Mouse (Mus musculus): ENCODE data around the gene Kank4. TPM values are rescaled to one million over a fixed set of nuclear protein-coding genes. Genes with fewer than 3 reads are reported as not detected.

The Kank4 gene
- polyA plus RNA-seq, 1 experiment from 2014 or later: 0.52 TPM

DNA sequence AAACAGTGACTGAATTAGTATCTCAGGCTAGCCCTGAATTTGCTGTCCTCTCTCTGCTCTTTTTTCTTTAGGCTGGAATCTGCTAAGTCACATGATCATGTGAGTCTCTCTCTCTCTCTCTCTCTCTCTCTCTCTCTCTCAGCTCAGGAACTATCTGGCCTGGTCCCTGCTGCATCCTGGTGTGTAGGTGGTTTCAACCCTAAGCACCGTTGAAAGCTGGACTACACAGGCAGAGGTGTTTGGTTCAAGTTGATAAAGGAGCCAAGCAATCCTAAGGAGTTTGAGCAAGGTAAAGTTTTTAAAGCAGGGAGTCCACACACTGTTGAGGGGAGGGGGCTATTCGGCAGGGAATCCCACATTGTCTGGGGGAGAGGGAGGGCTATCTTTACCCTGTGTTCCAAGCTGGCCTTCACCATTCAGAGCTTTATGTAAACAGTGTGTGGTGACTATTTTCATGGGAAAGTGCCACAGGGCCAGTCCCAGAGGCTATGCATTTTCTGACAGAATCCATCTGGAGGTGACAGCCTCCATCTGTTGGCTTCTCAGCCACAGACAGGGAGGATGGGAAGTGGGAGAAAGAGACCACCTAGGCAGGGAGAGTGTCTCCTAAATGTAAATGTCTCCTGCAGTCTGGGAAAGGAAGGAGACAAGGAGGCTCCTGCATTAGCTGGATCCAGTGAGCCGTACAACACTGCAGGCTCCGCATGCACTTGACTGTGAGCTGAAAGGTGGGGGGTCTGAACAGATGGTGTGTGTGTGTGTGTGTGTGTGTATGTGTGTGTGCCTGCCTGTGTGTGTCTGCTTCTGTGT, 59.1 kb downstream of the Kank4 start:
- Histone ChIP-seq H3K27ac (peak overlapping the region; percentile 66; the same call in 1 of the 2 replicates), H3K4me3 (no peak overlapping the region), H3K9ac (no peak overlapping the region), H3K9me3 (no peaks in the 10 kb centered on the region), H3K27me3 (no peaks in the 10 kb centered on the region), H3K4me1 (replicated peaks) (peaks cover 29% of the 10 kb centered on the region), H3K36me3 (no peaks in the 10 kb centered on the region), H3K4me2 (no peak overlapping the region)
- 39% methylated on average over 4 of the region's 4 CpGs for WGBS
- ATAC-seq (ENCODE audit: low FRiP score): peak; percentile 67

DNA sequence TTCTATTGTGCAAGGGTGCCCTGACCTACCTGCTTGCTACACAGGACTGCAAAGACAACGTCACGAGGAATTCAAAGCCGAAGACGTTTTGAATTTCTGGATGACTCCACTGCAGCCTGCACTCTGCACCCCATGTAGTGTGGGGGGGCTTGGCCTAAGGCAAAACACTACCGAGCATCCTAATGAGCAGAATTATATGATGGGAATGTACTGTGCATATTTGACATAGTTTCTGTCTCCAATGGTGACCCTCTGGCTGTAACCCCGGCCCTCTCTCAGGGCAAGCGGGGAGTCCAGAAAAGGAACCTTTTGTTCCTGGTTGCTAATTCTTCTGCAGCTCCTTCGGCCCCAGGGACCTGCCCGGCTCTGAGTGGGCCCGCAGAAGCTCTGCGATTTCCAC, 61.2 kb downstream of the Kank4 start:
- no peak overlapping the region for H3K4me2 ChIP-seq
- no peaks in the 10 kb centered on the region for H3K36me3 ChIP-seq
- peaks cover 22% of the 10 kb centered on the region for H3K4me1 ChIP-seq (replicated peaks)
- ATAC-seq (ENCODE audit: low FRiP score): no peak
- H3K4me3 ChIP-seq: no peak overlapping the region
- H3K9ac ChIP-seq: peak overlapping the region; percentile 39; the same call in 1 of the 2 replicates
- H3K9me3 ChIP-seq: no peaks in the 10 kb centered on the region
- H3K27me3 ChIP-seq: no peaks in the 10 kb centered on the region
- H3K27ac ChIP-seq: no peak overlapping the region
- 22% methylated on average over 11 of the region's 11 CpGs for WGBS

- H3K4me3 ChIP-seq: no peak overlapping the region
- no peaks in the 10 kb centered on the region for H3K27me3 ChIP-seq
- H3K36me3 ChIP-seq: no peaks in the 10 kb centered on the region
- H3K4me1 ChIP-seq (replicated peaks): peaks cover 21% of the 10 kb centered on the region
- no peaks in the 10 kb centered on the region for H3K9me3 ChIP-seq
- no peak overlapping the region for H3K27ac ChIP-seq
- H3K4me2 ChIP-seq: no peak overlapping the region
- H3K9ac ChIP-seq: no peak overlapping the region
- no peak for ATAC-seq (ENCODE audit: low FRiP score)
- 73% methylated on average over 4 of the region's 4 CpGs for WGBS
These were observed 62.9 kb downstream of the Kank4 start for GRCm38 (mm10) chr4:98754456-98754855.

- no peak overlapping the region for H3K9ac ChIP-seq
- no peaks in the 10 kb centered on the region for H3K9me3 ChIP-seq
- no peaks in the 10 kb centered on the region for H3K27me3 ChIP-seq
- 29% methylated on average over 7 of the region's 7 CpGs for WGBS
- H3K27ac ChIP-seq: no peak overlapping the region
- no peaks in the 10 kb centered on the region for H3K36me3 ChIP-seq
- no peaks in the 10 kb centered on the region for H3K4me1 ChIP-seq (replicated peaks)
- no peak overlapping the region for H3K4me2 ChIP-seq
- no peak overlapping the region for H3K4me3 ChIP-seq
- no peak for ATAC-seq (ENCODE audit: low FRiP score)
These were observed 73.5 kb downstream of the Kank4 start for GRCm38 (mm10) chr4:98743906-98744210.

- Histone ChIP-seq H3K4me3 (no peak overlapping the region), H3K9ac (no peak overlapping the region), H3K36me3 (no peaks in the 10 kb centered on the region), H3K9me3 (no peaks in the 10 kb centered on the region), H3K27me3 (no peaks in the 10 kb centered on the region), H3K4me2 (no peak overlapping the region), H3K4me1 (replicated peaks) (no peaks in the 10 kb centered on the region), H3K27ac (no peak overlapping the region)
- ATAC-seq (ENCODE audit: low FRiP score): no peak
- WGBS: 70% methylated on average over 3 of the region's 3 CpGs
These were observed 74.0 kb downstream of the Kank4 start for GRCm38 (mm10) chr4:98743209-98743905.

GRCm38 (mm10) chr4:98739753-98740152, 77.6 kb downstream of the Kank4 start:
- Histone ChIP-seq H3K36me3 (no peaks in the 10 kb centered on the region), H3K9me3 (no peaks in the 10 kb centered on the region), H3K27me3 (no peaks in the 10 kb centered on the region), H3K4me3 (no peak overlapping the region), H3K4me2 (no peak overlapping the region), H3K27ac (no peak overlapping the region), H3K9ac (no peak overlapping the region), H3K4me1 (replicated peaks) (no peaks in the 10 kb centered on the region)
- WGBS: 38% methylated on average over 2 of the region's 2 CpGs
- ATAC-seq (ENCODE audit: low FRiP score): no peak; the same call in 1 of the 2 replicates

- Histone ChIP-seq H3K9ac (no peak overlapping the region), H3K27ac (no peak overlapping the region), H3K4me3 (no peak overlapping the region), H3K4me2 (no peak overlapping the region), H3K27me3 (peaks cover 6% of the 10 kb centered on the region), H3K36me3 (no peaks in the 10 kb centered on the region), H3K9me3 (no peaks in the 10 kb centered on the region), H3K4me1 (replicated peaks) (no peaks in the 10 kb centered on the region)
- ATAC-seq (ENCODE audit: low FRiP score): no peak
- 95% methylated on average over 16 of the region's 16 CpGs for WGBS
These were observed 83.7 kb downstream of the Kank4 start for GRCm38 (mm10) chr4:98733660-98734059.

DNA sequence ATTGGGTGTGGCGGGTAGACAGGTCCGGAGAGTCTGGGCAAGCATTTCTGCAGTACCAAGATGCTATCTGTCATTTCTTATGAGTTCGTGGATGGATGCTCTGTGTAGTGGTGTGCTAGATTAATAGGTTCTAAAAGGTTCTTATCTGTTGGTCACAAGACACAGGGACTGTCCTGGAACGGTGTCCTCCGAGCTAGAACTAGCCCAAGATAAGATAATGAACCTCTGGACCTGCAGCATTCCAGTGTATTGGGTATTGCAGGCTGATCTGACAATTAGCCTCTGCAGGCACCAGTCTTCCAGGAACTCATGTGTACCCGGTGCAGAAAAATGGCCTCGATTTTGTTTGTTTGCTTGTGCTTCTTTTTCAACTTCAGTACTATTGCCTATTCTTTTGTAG, 88.6 kb downstream of the Kank4 start:
- ATAC-seq (ENCODE audit: low FRiP score): no peak
- Histone ChIP-seq H3K9ac (no peak overlapping the region), H3K4me1 (replicated peaks) (peaks cover 20% of the 10 kb centered on the region), H3K27me3 (peaks cover 44% of the 10 kb centered on the region), H3K36me3 (no peaks in the 10 kb centered on the region), H3K4me2 (no peak overlapping the region), H3K27ac (no peak overlapping the region), H3K4me3 (no peak overlapping the region), H3K9me3 (no peaks in the 10 kb centered on the region)
- WGBS: 56% methylated on average over 7 of the region's 7 CpGs

GRCm38 (mm10) chr4:98727959-98728347, 89.4 kb downstream of the Kank4 start:
- WGBS: 1% methylated on average over 10 of the region's 10 CpGs
- Histone ChIP-seq H3K4me2 (peak overlapping the region; percentile 59), H3K27me3 (peaks cover 44% of the 10 kb centered on the region), H3K9me3 (no peaks in the 10 kb centered on the region), H3K36me3 (no peaks in the 10 kb centered on the region), H3K9ac (no peak overlapping the region), H3K4me1 (replicated peaks) (peaks cover 20% of the 10 kb centered on the region), H3K4me3 (peak overlapping the region; percentile 37; the same call in 1 of the 2 replicates), H3K27ac (no peak overlapping the region)
- ATAC-seq (ENCODE audit: low FRiP score): no peak

GRCm38 (mm10) chr4:98727295-98727958, 89.9 kb downstream of the Kank4 start:
- WGBS: 2% methylated on average over 21 of the region's 21 CpGs
- ATAC-seq (ENCODE audit: low FRiP score): no peak
- Histone ChIP-seq H3K27ac (no peak overlapping the region), H3K9me3 (no peaks in the 10 kb centered on the region), H3K9ac (peak overlapping the region; percentile 49; the same call in 1 of the 2 replicates), H3K36me3 (no peaks in the 10 kb centered on the region), H3K27me3 (peaks cover 44% of the 10 kb centered on the region), H3K4me1 (replicated peaks) (peaks cover 20% of the 10 kb centered on the region), H3K4me3 (peak overlapping the region; percentile 37), H3K4me2 (peak overlapping the region; percentile 59)

DNA sequence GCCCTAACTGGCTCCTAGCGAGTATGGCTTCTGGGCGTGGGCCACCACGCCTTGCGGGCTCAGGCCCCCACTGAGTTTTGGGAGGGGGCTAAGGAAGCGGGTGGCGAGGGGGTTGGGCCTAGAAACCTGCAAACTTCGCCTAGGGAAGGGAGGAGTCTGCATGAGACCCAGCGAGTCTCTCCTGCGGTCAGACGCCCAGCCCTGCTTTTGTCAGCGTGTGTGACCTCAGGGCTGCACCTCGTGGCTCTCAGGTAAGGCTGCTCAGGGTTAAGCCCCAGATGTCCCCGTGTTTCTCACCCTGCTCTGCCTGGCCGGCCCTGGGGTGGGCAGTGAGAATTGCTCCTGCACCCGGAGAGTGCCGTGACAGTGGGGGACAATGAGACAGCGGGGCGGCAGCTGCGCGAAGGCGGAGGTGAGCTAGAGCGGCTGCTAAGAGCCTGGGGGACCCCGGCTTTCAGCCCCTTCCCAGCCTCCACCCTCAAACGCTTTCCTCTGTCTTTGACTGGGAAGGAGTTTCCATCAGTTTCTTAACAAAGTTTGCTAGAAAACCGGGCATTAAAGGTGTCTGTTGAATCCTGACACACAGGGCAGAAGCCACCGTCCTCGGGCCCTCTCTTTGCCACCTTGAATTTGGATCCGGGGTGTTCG, 90.6 kb downstream of the Kank4 start, which contains the start of gene L1td1:
TSS of gene L1td1 (plus strand) at position 145 of the 648 bp plus-strand sequence.
- Histone ChIP-seq H3K9me3 (no peaks in the 10 kb centered on the region), H3K9ac (peak within 1 kb of the TSS; percentile 49), H3K4me1 (replicated peaks) (peaks cover 20% of the 10 kb centered on the region), H3K4me3 (peak within 1 kb of the TSS; percentile 37), H3K36me3 (no peaks in the 10 kb centered on the region), H3K27me3 (peaks cover 44% of the 10 kb centered on the region), H3K27ac (no peak within 1 kb of the TSS), H3K4me2 (peak within 1 kb of the TSS; percentile 59)
- 2% methylated on average over 29 of the region's 29 CpGs for WGBS
- no peak for ATAC-seq (ENCODE audit: low FRiP score)

GRCm38 (mm10) chr4:98725439-98725838, 91.9 kb downstream of the Kank4 start:
- Histone ChIP-seq H3K36me3 (no peaks in the 10 kb centered on the region), H3K4me3 (no peak overlapping the region), H3K27me3 (peaks cover 44% of the 10 kb centered on the region), H3K4me2 (no peak overlapping the region), H3K27ac (no peak overlapping the region), H3K4me1 (replicated peaks) (peaks cover 20% of the 10 kb centered on the region), H3K9ac (no peak overlapping the region), H3K9me3 (no peaks in the 10 kb centered on the region)
- 35% methylated on average over 4 of the region's 4 CpGs for WGBS
- no peak for ATAC-seq (ENCODE audit: low FRiP score)

Data from hindbrain, embryonic 13.5 days (tissue).